Mouse (Mus musculus): ENCODE measurements at regions not wholly inside any gene's neighbourhood (a gene's known extent, or its start where the extent isn't known, plus 50 kb on each side); places are given as distances from the start of the nearest gene placed in this dataset.
A peak's percentile ranks its signal among the peaks of the same experiment; 100 is the strongest.
"Not testable (repeated sequence)": the region's sequence is repeated elsewhere in the genome, so short reads cannot be mapped to it uniquely, and the experiment has no call there.

- DNase-seq (ENCODE audit: low spot score) (no peak), ATAC-seq (ENCODE audit: insufficient read depth, low read depth) (no peak)
- TF ChIP-seq CTCF (IDR thresholded peaks at IDR 0.05; ENCODE audit: low read depth) (no peak), EP300 (IDR thresholded peaks at IDR 0.05; ENCODE audit: low read depth) (no peak)
- Histone ChIP-seq H3K9me3 (replicated peaks; ENCODE audit: control insufficient read depth, low read length) (no peaks in the 10 kb centered on the region), H3K4me1 (ENCODE audit: control insufficient read depth, insufficient read depth) (peaks cover 18% of the 10 kb centered on the region), H3K4me2 (ENCODE audit: low read depth, low read length) (no peak overlapping the region), H3K27me3 (ENCODE audit: control insufficient read depth, insufficient read depth, low read length) (no peaks in the 10 kb centered on the region), H3K4me3 (ENCODE audit: low read depth, low read length) (no peak overlapping the region), H3K27ac (ENCODE audit: low read depth) (no peak overlapping the region), H3K9ac (replicated peaks; ENCODE audit: low read depth, low read length) (no peak overlapping the region), H3K36me3 (replicated peaks; ENCODE audit: control insufficient read depth, insufficient read depth, low read length) (no peaks in the 10 kb centered on the region)
- 81% methylated on average over 9 of the region's 9 CpGs for WGBS
Measured at GRCm38 (mm10) chr3:22005456-22005855, 71.0 kb upstream of the Tbl1xr1 start.

GRCm38 (mm10) chr3:22006113-22006512 lies 70.3 kb upstream of the Tbl1xr1 start:
- Histone ChIP-seq H3K9ac (replicated peaks; ENCODE audit: low read depth, low read length) (no peak overlapping the region), H3K4me1 (ENCODE audit: control insufficient read depth, insufficient read depth) (peaks cover 18% of the 10 kb centered on the region), H3K4me3 (ENCODE audit: low read depth, low read length) (no peak overlapping the region), H3K27me3 (ENCODE audit: control insufficient read depth, insufficient read depth, low read length) (no peaks in the 10 kb centered on the region), H3K27ac (ENCODE audit: low read depth) (peak overlapping the region; percentile 49; the same call in 1 of the 2 replicates), H3K36me3 (replicated peaks; ENCODE audit: control insufficient read depth, insufficient read depth, low read length) (no peaks in the 10 kb centered on the region), H3K4me2 (ENCODE audit: low read depth, low read length) (no peak overlapping the region), H3K9me3 (replicated peaks; ENCODE audit: control insufficient read depth, low read length) (no peaks in the 10 kb centered on the region)
- DNase-seq (ENCODE audit: low spot score) (peak; percentile 52), ATAC-seq (ENCODE audit: insufficient read depth, low read depth) (no peak)
- TF ChIP-seq CTCF (IDR thresholded peaks at IDR 0.05; ENCODE audit: low read depth) (no peak), EP300 (IDR thresholded peaks at IDR 0.05; ENCODE audit: low read depth) (no peak)
- 64% methylated on average over 1 of the region's 1 CpGs for WGBS

- TF ChIP-seq CTCF (IDR thresholded peaks at IDR 0.05; ENCODE audit: low read depth) (no peak), EP300 (IDR thresholded peaks at IDR 0.05; ENCODE audit: low read depth) (no peak)
- no peak for DNase-seq (ENCODE audit: low spot score)
Measured at GRCm38 (mm10) chr3:22006651-22007050, 69.8 kb upstream of the Tbl1xr1 start.

GRCm38 (mm10) chr3:22007736-22008135 lies 68.7 kb upstream of the Tbl1xr1 start:
- no peaks in the 10 kb centered on the region for H3K36me3 ChIP-seq (replicated peaks; ENCODE audit: control insufficient read depth, insufficient read depth, low read length)
- H3K4me3 ChIP-seq (ENCODE audit: low read depth, low read length) = no peak overlapping the region
- H3K27me3 ChIP-seq (ENCODE audit: control insufficient read depth, insufficient read depth, low read length) = no peaks in the 10 kb centered on the region
- no peak for ATAC-seq (ENCODE audit: insufficient read depth, low read depth)
- no peak overlapping the region for H3K9ac ChIP-seq (replicated peaks; ENCODE audit: low read depth, low read length)
- no peak overlapping the region for H3K4me2 ChIP-seq (ENCODE audit: low read depth, low read length)
- 88% methylated on average over 5 of the region's 5 CpGs for WGBS
- no peak overlapping the region for H3K27ac ChIP-seq (ENCODE audit: low read depth)
- no peaks in the 10 kb centered on the region for H3K9me3 ChIP-seq (replicated peaks; ENCODE audit: control insufficient read depth, low read length)
- TF ChIP-seq CTCF (IDR thresholded peaks at IDR 0.05; ENCODE audit: low read depth) = no peak
- DNase-seq (ENCODE audit: low spot score) = no peak
- H3K4me1 ChIP-seq (ENCODE audit: control insufficient read depth, insufficient read depth) = peaks cover 18% of the 10 kb centered on the region

More at GRCm38 (mm10) chr3:22006651-22007050, 69.8 kb upstream of the Tbl1xr1 start:
- H3K4me3 ChIP-seq (ENCODE audit: low read depth, low read length) = no peak overlapping the region
- no peaks in the 10 kb centered on the region for H3K27me3 ChIP-seq (ENCODE audit: control insufficient read depth, insufficient read depth, low read length)
- H3K4me2 ChIP-seq (ENCODE audit: low read depth, low read length) = no peak overlapping the region
- H3K4me1 ChIP-seq (ENCODE audit: control insufficient read depth, insufficient read depth) = peaks cover 18% of the 10 kb centered on the region
- no peaks in the 10 kb centered on the region for H3K36me3 ChIP-seq (replicated peaks; ENCODE audit: control insufficient read depth, insufficient read depth, low read length)
- 82% methylated on average over 2 of the region's 2 CpGs for WGBS
- H3K9me3 ChIP-seq (replicated peaks; ENCODE audit: control insufficient read depth, low read length) = no peaks in the 10 kb centered on the region
- H3K9ac ChIP-seq (replicated peaks; ENCODE audit: low read depth, low read length) = no peak overlapping the region
- no peak overlapping the region; the same call in 1 of the 2 replicates for H3K27ac ChIP-seq (ENCODE audit: low read depth)
- ATAC-seq (ENCODE audit: insufficient read depth, low read depth) = no peak

GRCm38 (mm10) chr3:22008432-22008831 lies 68.0 kb upstream of the Tbl1xr1 start:
- Histone ChIP-seq H3K9ac (replicated peaks; ENCODE audit: low read depth, low read length) (no peak overlapping the region), H3K27me3 (ENCODE audit: control insufficient read depth, insufficient read depth, low read length) (no peaks in the 10 kb centered on the region), H3K4me1 (ENCODE audit: control insufficient read depth, insufficient read depth) (peaks cover 18% of the 10 kb centered on the region), H3K9me3 (replicated peaks; ENCODE audit: control insufficient read depth, low read length) (no peaks in the 10 kb centered on the region), H3K4me3 (ENCODE audit: low read depth, low read length) (no peak overlapping the region), H3K4me2 (ENCODE audit: low read depth, low read length) (no peak overlapping the region), H3K27ac (ENCODE audit: low read depth) (no peak overlapping the region), H3K36me3 (replicated peaks; ENCODE audit: control insufficient read depth, insufficient read depth, low read length) (no peaks in the 10 kb centered on the region)
- WGBS = 72% methylated on average over 5 of the region's 5 CpGs
- no peak for DNase-seq (ENCODE audit: low spot score)
- TF ChIP-seq EP300 (IDR thresholded peaks at IDR 0.05; ENCODE audit: low read depth) = no peak
- TF ChIP-seq CTCF (IDR thresholded peaks at IDR 0.05; ENCODE audit: low read depth) = no peak
- ATAC-seq (ENCODE audit: insufficient read depth, low read depth) = no peak

GRCm38 (mm10) chr3:22009898-22010699 lies 66.4 kb upstream of the Tbl1xr1 start:
- no peak overlapping the region for H3K27ac ChIP-seq (ENCODE audit: low read depth)
- peaks cover 16% of the 10 kb centered on the region for H3K4me1 ChIP-seq (ENCODE audit: control insufficient read depth, insufficient read depth)
- DNase-seq (ENCODE audit: low spot score) (no peak), ATAC-seq (ENCODE audit: insufficient read depth, low read depth) (no peak)
- no peaks in the 10 kb centered on the region for H3K36me3 ChIP-seq (replicated peaks; ENCODE audit: control insufficient read depth, insufficient read depth, low read length)
- no peak overlapping the region for H3K9ac ChIP-seq (replicated peaks; ENCODE audit: low read depth, low read length)
- no peak for TF ChIP-seq CTCF (IDR thresholded peaks at IDR 0.05; ENCODE audit: low read depth)
- TF ChIP-seq EP300 (IDR thresholded peaks at IDR 0.05; ENCODE audit: low read depth) = no peak
- no peak overlapping the region for H3K4me3 ChIP-seq (ENCODE audit: low read depth, low read length)
- H3K27me3 ChIP-seq (ENCODE audit: control insufficient read depth, insufficient read depth, low read length) = no peaks in the 10 kb centered on the region
- H3K4me2 ChIP-seq (ENCODE audit: low read depth, low read length) = no peak overlapping the region
- WGBS = 53% methylated on average over 2 of the region's 2 CpGs
- H3K9me3 ChIP-seq (replicated peaks; ENCODE audit: control insufficient read depth, low read length) = no peaks in the 10 kb centered on the region

- DNase-seq (ENCODE audit: low spot score); H3K36me3 ChIP-seq (replicated peaks; ENCODE audit: control insufficient read depth, insufficient read depth, low read length); ATAC-seq (ENCODE audit: insufficient read depth, low read depth); H3K27me3 ChIP-seq (ENCODE audit: control insufficient read depth, insufficient read depth, low read length); H3K27ac ChIP-seq (ENCODE audit: low read depth); H3K9ac ChIP-seq (replicated peaks; ENCODE audit: low read depth, low read length); H3K4me2 ChIP-seq (ENCODE audit: low read depth, low read length); H3K4me3 ChIP-seq (ENCODE audit: low read depth, low read length); H3K9me3 ChIP-seq (replicated peaks; ENCODE audit: control insufficient read depth, low read length): not testable (repeated sequence)
- H3K4me1 ChIP-seq (ENCODE audit: control insufficient read depth, insufficient read depth) = peaks cover 12% of the 10 kb centered on the region
Measured at GRCm38 (mm10) chr3:22010700-22010991, 65.8 kb upstream of the Tbl1xr1 start.

Measured in heart, postnatal 0 days (tissue).